Mouse (Mus musculus) ES-Bruce4 (cell line): Measurements from ENCODE around the gene Egfr.

Experiments
- CTCF ChIP-seq: IDR thresholded peaks from one replicate; pipeline ENCODE4 v1.8.1; 2011; ENCODE audit warnings: low read depth, low read length
- POLR2A ChIP-seq: IDR thresholded peaks from one replicate; pipeline ENCODE4 v1.8.1; 2011; ENCODE audit warnings: low read length; ENCODE audit not compliant: insufficient read depth

- no peak for TF ChIP-seq POLR2A
- no peak for TF ChIP-seq CTCF
Observed at GRCm38 (mm10) chr11:16957030-16957429, 205.0 kb downstream of the Egfr start.
